Mouse (Mus musculus) large intestine, adult 2 months (tissue): ENCODE data around the gene Cwc22. TPM values are rescaled to one million over a fixed set of nuclear protein-coding genes. Genes with fewer than 3 reads are reported as not detected.

Experiments used
- DNase-seq: peaks from one replicate; pipeline ENCODE4 v3.0.0-alpha.2; 2012; ENCODE audit warnings: low read depth, low spot score
- WGBS: fragments of 180-500 bp; shearing (Covaris S2); methylation state at CpG from one replicate; pipeline ENCODE4 v1.1.7; 2018; 5-methylcytosine and 5-hydroxymethylcytosine counted together
- polyA plus RNA-seq: library from polyadenylated mRNA; depleted of rRNA; stranded (reverse); fragments of >200 nt; gene quantifications from 2 replicates; pipeline ENCODE4 v1.2.3, GENCODE M21; 2012

The Cwc22 gene
- polyA plus RNA-seq, 1 experiment: 3.0 TPM

DNA sequence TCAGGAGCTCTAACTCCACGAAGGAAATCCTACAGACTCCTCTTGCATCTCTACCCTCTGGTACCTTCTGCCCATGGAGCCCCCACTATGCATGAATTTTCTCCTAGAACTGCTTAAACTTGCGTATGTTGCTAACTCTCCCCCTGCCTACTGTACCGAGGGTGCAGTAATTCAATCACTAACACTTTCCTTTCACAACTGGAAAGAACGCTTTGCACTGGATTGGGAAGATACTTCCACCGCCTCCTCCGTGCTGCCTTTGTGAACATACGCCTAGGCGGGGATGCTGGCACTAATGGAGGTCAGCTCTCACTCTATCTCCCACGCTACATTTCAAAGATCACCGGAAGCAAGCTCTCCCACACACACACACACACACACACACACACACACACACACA is 17.8 kb downstream of the Cwc22 start:
- DNase-seq: no peak
- WGBS: 95% methylated on average over 10 of the region's 10 CpGs

DNA sequence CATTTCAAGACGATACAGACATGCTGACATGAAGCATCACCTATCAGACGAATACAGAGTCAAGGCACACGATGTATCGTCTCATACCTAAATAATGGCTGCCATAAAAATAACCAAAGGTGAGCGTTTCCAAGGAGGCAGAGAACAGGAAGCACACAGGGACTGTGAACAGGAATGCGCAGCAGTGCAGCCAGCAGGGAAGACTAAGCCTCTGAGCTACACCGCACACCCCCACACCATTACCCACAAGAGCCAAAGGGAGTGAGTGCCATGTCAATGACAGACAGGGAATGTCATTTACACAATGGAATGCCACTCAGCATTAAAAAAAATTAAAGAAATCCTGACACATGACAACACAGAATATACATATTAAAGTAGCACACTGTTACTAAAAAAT is 19.7 kb downstream of the Cwc22 start:
- WGBS: 82% methylated on average over 7 of the region's 7 CpGs
- no peak for DNase-seq

DNA sequence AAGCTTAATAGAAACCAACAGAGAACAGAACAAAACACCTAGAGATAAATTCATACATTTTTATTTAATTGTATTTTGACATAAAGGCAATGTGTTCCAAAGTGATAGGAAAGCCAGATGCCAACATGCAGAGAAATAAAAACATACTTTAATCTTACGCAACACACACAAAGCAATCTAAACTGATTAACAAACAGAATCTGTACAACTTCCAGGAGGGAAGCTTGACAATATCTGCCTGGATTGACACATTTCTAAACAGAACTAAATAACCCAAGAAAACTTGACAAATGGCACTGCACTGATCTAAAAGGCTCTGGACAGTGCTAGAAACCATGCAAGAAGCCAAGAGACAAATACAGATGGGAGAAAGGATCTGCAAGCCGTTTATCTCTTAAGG is 20.2 kb downstream of the Cwc22 start:
- no peak for DNase-seq
- 84% methylated on average over 2 of the region's 2 CpGs for WGBS

DNA sequence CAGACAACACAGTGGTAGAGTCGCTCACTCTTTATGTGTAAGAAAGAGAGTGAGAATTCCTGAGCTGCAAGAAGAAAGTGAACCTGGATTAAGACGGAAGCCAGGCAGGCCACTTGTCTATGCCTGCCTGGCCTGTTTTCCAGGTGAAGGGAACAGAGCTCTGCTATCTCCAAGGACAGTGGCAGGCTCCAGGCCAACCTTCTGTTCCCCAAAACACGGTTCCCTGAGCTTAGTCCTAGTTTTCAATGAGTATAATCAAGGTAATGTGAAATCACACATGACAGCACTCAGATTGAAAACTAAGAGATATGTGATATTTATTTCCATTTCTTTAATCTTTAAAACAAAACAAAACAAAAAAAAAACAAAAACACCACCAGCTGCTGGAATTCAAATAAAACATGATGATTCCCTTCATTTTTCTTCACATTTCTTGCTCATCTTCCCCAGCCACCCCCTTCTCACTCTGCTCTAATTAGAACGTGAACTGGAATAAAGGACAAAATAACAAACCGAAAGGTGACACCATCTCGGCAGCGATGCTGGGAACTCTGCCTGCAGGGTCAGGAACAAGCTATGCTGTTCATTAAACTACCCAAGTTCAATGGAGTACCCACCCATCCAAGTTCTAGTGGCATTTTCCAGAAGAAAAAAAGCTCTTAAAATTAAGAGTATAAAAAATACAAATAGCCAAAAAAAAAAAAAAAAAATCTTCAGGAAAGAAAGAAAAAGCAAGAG is 20.8 kb downstream of the Cwc22 start:
- 85% methylated on average over 7 of the region's 7 CpGs for whole genome bisulfite sequencing
- no peak for DNase-seq

DNA sequence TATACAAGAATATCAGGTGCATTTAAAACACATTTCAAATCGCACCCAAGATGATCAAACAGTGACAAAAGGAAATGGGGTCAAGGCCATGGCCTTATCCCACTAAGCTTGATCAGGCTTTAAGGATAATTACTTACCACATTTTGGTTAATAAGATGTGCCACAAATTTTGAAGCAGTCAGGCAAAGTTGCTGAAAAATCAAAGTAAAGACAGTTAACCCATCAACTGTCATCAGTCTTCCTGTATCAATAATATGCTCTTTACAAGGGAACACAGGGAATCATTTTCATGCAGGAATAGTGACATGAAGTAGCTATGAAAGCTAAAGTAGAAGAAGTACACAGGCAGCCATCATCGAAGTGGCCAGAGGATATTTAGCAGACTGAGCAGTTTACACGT is 22.2 kb downstream of the Cwc22 start:
- DNase-seq: no peak
- 95% methylated on average over 3 of the region's 3 CpGs for WGBS

DNA sequence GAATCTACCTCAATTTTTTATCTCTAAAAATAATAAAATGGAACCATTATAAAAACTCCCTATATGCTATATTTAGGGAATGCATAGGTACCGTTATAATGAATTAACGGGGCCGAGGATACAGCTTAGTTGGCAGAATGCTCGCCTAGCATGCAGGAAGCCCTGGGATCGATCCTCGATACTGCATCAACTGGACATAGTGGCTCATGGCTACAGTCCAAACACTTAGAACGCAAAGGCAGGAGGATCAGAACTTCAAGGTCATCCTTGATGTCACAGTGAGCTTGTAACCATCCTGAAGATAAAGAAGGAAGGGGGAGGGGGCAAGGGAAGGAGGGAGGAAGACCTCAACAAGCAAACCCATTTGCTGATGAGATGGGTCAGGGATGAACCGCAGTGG is 23.0 kb downstream of the Cwc22 start:
- DNase-seq: no peak
- 94% methylated on average over 8 of the region's 8 CpGs for WGBS

DNA sequence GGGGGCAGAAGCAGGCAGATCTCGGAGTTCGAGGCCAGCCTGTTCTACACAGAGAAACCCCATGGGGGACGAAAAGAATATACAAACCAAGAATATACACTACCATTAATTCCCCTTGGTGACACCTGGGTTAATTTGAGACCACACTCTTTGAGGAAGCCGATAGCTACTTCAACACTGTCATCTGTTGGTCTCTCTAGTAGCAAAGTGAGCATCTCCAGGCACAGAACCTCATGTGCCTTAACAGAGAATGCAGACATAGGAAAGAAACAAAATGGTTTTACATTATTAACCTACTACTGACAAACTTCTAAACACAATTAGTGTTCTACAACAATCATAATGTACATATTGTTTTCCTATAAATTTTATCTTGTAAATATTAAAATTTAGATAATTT is 24.9 kb downstream of the Cwc22 start:
- no peak for DNase-seq
- WGBS: 88% methylated on average over 4 of the region's 4 CpGs

DNA sequence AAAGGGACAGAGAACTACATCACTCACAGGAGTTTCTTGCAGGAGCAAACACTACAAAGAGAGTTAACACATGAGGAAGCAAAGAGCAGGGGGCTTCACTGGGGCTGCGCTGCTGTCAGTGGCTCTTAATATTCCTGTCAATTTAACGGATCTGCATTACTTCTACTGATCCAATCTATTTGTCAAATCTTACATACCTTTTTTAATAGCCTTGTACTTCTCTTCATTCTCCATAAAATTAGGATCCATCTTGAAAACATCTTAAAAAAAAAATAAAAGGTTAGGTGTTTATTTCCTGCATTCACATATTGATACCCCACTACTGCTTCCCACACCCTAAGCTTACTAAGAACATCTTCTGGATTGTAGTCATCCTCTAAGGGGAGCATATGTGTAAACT is 25.6 kb downstream of the Cwc22 start:
- WGBS: 92% methylated on average over 2 of the region's 2 CpGs
- DNase-seq: no peak

DNA sequence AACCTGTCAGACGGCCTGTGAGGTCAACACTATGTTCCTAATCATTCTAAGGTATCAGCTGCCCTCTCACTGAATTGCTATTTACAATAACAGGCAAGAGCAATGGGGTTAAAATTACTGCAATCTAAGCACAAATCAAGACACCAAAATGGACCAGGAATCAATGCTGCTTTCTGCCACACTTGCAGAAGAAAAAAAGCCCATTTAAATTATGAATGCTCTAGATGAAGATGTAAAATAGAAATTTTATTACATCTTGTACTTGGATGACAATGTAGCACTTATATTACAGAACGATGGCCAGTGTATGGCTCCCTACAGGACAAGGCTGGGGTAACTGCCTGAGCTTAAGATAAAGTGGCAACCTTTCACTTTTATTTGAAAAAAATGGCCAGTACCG is 27.7 kb downstream of the Cwc22 start:
- no peak for DNase-seq
- WGBS: 82% methylated on average over 3 of the region's 3 CpGs

DNA sequence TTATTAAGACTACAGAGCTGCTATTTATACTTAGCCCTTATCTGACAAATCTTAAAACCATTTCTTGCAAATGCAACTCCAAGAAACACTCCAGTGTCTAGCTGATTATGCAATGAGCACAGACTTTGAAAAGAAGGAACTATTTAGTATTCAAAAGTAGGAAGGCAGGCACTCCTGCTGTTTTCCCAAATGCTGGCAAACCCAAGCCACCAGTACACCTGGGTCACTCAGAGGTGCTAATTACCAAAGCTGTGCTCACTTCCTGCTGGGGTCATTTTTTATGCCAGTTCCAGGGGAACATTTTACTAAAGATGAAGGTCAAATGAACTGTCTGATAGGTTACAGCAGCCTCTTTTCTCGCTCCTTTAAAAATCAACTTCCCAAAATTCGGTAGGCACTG is 28.2 kb downstream of the Cwc22 start:
- DNase-seq: no peak
- 86% methylated on average over 2 of the region's 2 CpGs for WGBS

DNA sequence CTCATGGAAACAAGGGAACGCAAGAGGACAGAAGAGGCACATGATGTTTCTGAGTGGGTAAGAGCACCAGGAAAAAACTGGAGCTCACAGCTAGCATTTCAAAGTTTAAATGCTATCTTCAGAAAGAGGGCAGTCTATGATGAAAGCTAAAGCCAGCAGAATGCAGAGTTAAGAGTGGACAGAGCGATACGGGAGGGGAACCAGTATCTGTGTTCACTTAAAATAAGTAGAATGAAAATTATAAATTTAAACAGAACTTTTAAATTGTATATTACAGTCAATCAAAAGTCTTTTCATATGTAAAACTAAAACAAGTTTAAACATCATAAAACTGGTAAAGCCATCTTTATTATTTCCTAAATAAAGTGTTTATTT is 28.8 kb downstream of the Cwc22 start:
- no peak for DNase-seq
- WGBS: 97% methylated on average over 3 of the region's 3 CpGs

DNA sequence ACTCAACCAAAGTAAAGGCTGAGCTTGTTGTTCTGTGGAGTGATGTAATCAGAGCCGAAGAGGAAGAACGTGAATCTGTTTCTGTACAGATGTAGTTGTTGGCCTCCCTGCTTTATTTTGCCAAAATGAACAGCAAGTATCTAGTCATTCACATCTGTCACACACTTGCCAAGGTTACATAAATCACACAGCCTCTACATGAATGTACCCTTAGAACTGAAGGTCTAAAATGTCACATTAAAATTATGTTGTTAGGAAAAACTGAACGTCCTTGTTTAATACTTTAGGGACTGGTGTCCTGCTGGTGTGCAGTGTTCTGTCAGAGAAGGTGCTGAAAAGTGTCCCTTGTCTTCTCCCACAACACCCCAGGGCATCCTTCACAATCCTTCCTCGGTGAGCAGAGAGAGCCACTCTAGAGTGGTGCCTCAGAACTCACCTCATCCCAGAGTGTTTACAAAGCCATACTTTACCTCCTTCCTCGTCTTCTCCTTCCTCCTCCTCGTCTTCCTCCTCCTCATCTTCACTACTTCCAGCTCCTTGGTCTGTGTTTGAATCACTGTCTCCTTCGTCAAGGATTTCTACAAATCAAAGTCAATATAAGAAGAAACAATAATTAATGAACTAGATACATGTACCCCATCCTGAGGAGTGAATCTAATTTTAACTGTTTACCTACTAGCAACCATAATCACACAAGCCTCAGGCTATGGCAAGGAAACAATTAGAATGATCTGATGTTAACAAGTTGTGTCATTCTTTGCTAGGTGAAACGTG is 29.4 kb downstream of the Cwc22 start:
- DNase-seq: no peak
- 80% methylated on average over 8 of the region's 8 CpGs for WGBS

DNA sequence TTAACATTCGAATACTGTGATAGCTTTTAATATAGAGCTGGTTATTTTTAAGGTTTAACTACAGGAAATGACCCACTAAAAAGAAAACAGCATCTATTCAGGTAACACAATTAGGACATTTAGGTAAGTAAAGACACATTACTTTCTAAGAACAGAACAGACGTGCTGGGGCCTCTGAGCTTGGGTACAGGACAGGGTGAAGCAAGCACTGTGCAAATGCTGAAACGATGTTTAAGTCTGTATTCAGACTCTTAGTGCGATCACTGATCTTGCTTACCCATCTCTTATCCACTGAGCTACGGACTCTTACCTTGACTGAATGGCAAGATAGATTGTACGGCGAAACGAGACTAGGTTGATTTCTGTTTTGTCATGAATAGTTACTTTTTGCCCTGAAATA is 31.0 kb downstream of the Cwc22 start:
- WGBS: 93% methylated on average over 8 of the region's 8 CpGs
- DNase-seq: no peak

DNA sequence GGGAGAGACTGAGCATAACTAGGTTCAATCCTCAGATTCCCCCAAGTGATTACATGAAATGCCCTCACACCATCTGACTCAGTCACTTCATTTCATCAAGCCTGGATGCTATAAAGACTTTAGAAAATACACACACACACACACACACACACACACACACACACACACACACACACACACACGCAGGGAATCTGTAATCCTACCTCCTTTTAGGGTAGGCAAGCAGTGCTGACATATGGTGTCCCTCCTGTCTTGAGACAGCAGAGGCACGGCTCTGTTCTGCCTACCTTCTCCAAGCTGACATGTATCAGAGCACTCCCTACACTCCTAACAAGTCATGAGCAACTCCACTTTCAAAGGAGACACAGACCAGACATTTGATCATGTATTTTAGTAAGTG is 32.5 kb downstream of the Cwc22 start:
- 68% methylated on average over 2 of the region's 2 CpGs for WGBS
- no peak for DNase-seq

DNA sequence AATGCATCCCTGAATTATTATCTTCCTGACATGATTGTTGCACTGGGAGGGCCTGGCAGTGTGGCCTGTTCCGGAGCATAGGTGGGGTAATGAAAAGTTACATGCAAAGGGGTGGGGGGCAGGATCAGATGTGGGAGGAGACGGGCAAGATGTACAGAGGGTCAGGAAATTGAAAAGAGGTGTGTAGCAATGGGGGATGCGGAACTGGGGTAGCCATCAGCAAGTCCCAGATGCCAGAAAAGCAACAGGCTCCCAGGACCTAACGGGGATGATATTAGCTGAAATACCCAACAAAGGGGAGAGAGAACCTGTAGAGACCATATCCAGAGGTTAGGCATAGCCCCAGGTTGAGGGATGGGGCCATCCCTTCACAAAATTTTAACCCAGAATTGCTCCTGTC is 34.0 kb downstream of the Cwc22 start:
- WGBS: 97% methylated on average over 4 of the region's 4 CpGs
- no peak for DNase-seq

DNA sequence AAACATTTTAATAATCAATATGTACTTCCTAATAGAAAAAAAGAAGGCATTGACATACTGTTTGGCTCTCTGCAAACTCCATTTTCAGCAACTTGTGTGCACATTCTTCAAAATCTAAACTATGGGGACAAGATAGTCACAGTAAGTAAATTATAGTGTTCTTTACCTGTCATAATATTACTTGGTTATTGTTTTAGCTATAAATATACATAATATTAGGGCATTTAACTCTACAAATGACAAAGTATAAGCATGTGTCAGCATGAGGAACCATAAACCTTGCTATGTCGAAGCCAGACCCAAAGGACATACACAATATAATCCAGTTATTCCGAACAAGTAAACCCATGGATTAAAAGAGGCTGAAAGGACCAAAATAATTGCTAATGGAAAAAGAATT is 34.7 kb downstream of the Cwc22 start:
- no peak for DNase-seq
- 76% methylated on average over 2 of the region's 2 CpGs for WGBS

DNA sequence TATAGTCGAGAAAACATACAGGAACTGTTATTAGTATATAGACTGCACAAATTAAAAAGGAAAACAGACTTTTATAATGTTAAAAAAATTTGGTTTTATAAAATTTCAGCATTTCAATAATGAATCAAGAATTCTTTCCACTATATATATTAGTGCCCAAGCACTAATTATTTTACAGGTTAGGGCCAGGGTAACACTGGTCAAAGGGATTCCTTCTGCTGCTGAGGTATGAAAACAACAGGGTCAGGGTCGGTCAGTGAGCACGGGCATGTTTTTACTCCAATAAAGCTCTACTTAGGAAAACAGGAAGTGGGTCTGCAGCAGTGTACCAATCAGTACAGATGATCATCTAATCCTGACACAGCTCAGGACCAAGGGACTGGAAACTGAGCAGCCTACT is 36.0 kb downstream of the Cwc22 start:
- WGBS: 57% methylated on average over 3 of the region's 3 CpGs
- no peak for DNase-seq

DNA sequence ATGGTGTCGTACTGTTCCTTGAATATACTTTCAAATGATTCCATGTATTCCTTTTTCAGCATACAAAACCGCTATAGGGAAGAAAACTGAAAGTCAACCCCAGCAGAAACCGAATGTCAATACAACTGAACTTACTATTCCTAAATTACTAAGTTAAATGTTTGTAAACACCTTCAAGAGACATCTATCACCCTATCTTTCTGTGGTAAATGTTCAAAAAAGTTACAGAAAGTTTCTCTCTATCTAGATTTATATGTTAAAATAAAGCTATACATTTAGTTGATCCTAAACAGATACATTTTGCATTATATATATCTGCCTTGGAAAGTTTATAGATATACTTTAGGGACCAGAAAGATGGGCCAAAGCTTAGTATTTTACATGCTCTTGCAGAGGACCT is 39.0 kb downstream of the Cwc22 start:
- 92% methylated on average over 3 of the region's 3 CpGs for WGBS
- no peak for DNase-seq

DNA sequence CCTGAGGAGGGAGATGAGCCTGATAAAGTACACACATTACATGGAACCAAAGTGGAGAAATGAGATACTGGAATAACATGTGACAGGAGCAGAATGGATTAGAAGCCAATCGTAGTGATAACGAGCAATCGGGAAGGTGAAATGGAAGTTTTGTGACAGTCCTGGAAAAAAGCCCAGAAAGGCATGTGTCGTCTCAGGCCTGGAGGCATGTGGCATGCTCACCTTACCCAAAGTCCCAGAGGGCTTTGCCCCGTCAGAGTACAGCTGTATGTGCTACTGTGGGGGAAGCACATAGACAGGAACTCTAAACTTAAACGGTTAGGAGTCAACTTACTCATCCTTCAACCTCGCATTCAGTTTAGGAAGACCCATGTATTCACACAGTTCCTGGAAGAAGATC is 41.2 kb downstream of the Cwc22 start:
- 93% methylated on average over 7 of the region's 7 CpGs for WGBS
- DNase-seq: no peak

DNA sequence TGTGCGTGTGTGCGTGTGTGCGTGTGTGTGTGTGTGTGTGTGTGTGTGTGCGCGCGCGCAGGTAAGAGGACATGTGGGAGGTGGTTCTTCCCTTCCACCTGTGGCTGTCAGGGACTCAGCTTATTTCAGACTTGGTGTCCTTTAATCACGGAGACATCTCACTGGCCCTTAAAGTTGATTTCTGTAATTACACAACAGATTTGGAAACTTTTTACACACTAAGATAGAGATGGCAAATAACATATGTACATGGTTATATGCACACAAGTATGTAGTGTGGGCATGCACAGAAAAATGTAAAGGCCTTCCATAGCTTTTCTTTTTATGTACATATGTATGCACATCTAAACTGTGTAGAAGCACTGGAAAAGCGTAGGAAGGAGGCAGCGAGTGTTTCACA is 41.7 kb downstream of the Cwc22 start:
- DNase-seq: no peak
- WGBS: 89% methylated on average over 10 of the region's 10 CpGs

DNA sequence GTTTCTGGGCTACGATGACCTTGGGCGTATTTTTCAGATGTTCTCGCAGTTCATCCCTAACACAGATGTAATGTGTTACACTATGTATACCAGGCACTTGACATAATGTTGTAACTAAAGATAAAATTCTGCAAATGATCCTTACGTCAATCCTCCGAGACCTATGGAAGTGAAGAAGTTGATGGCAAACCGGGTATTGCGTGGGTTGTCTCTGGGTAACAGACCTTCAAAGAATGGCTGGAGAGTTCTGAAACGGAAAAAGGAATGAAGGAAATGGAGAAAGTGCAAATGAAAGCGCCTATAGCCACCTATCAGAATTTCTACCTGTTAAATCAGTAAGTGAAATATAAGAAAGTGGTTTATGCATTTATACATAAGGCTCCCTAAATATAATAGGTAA is 42.2 kb downstream of the Cwc22 start:
- 96% methylated on average over 9 of the region's 9 CpGs for WGBS
- no peak for DNase-seq

DNA sequence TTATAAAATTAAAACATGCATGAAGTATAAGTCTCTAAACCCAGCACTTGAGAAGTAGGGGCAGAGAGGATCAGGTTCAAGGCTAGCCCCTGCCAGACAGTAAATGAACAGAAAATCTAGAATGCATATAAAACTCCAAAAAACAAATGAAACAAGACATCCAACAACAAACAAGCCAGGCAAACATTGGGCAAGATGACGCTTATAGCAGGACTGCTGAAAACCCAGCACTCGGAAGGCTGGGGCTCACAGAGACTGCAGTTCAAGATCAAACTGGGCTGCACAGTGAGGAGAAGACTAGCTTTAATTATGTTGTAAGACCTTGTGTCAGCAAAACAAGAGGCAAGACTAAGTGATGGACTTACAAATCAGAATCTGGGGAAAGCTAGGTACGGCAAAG is 43.1 kb downstream of the Cwc22 start:
- DNase-seq: no peak
- 94% methylated on average over 3 of the region's 3 CpGs for WGBS
